Mouse (Mus musculus) MEL (cell line): ENCODE measurements at regions not wholly inside any gene's neighbourhood (a gene's known extent, or its start where the extent isn't known, plus 50 kb on each side); places are given as distances from the start of the nearest gene placed in this dataset.

Experiments
- DNase-seq: peaks from one replicate; pipeline ENCODE4 v3.0.0; 2011; ENCODE audit warnings: low read depth, low spot score
- H3K27ac ChIP-seq: 2 replicates; pipeline ENCODE4 v1.5.1; 2012; ENCODE audit warnings: low read depth, mild to moderate bottlenecking, control low read depth, low read length, moderate library complexity; ENCODE audit not compliant: control insufficient read depth
- H3K27me3 ChIP-seq, 2 experiments: fragments of 150-350 bp in 1 of 2; sonication (generic) in 1 of 2; 2 replicates each; pipeline ENCODE4 v1.6.1; 2012; ENCODE audit warnings: low read length in 2 of 2, mild to moderate bottlenecking in 2 of 2, improper control_type of control experiment in 1 of 2, moderate library complexity in 1 of 2; ENCODE audit not compliant: insufficient read depth in 2 of 2, control insufficient read depth in 1 of 2
- H3K36me3 ChIP-seq, 2 experiments: 2 replicates each; pipeline ENCODE4 v1.6.1; 2012 to 2014; ENCODE audit warnings: low read length in 2 of 2, improper control_type of control experiment in 1 of 2, inconsistent platforms in 1 of 2, mild to moderate bottlenecking in 1 of 2; ENCODE audit not compliant: insufficient read depth in 2 of 2, control insufficient read depth in 1 of 2
- H3K4me1 ChIP-seq, 2 experiments: fragments of 150-350 bp in 1 of 2; sonication (generic) in 1 of 2; 2 replicates each; pipeline ENCODE4 v1.6.1; 2012; ENCODE audit warnings: low read length in 2 of 2, improper control_type of control experiment in 1 of 2, mild to moderate bottlenecking in 1 of 2; ENCODE audit not compliant: insufficient read depth in 2 of 2, control insufficient read depth in 1 of 2
- H3K4me3 ChIP-seq, 2 experiments: fragments of 150-350 bp in 1 of 2; sonication (generic) in 1 of 2; 2 replicates each; pipeline ENCODE4 v1.5.1; 2012; ENCODE audit warnings: low read depth in 2 of 2, low read length in 2 of 2, mild to moderate bottlenecking in 2 of 2, moderate library complexity in 2 of 2, control low read depth in 1 of 2, improper control_type of control experiment in 1 of 2; ENCODE audit not compliant: control insufficient read depth in 1 of 2, insufficient read depth in 1 of 2
- H3K79me2 ChIP-seq: 2 replicates; pipeline ENCODE4 v1.6.1; 2012; ENCODE audit warnings: mild to moderate bottlenecking, low read length, moderate library complexity; ENCODE audit not compliant: control insufficient read depth, poor library complexity, insufficient read depth
- H3K9ac ChIP-seq: 2 replicates; pipeline ENCODE4 v1.6.1; 2012; ENCODE audit warnings: low read depth, mild to moderate bottlenecking, control low read depth, low read length, moderate library complexity; ENCODE audit not compliant: control insufficient read depth, poor library complexity, severe bottlenecking
- H3K9me3 ChIP-seq: fragments of 150-350 bp; sonication (generic); replicated peaks from 2 replicates; pipeline ENCODE4 v1.6.1; 2012; ENCODE audit warnings: mild to moderate bottlenecking, low read length, improper control_type of control experiment, moderate library complexity; ENCODE audit not compliant: insufficient read depth
- BHLHE40 ChIP-seq: IDR thresholded peaks from 2 replicates; pipeline ENCODE4 v1.6.1; 2012; ENCODE audit warnings: low read depth, mild to moderate bottlenecking, inconsistent platforms, low read length, improper control_type of control experiment, borderline replicate concordance
- CHD1 ChIP-seq: IDR thresholded peaks from 2 replicates; pipeline ENCODE4 v1.6.1; 2012; ENCODE audit warnings: low read depth, mild to moderate bottlenecking, inconsistent platforms, low read length, improper control_type of control experiment
- E2F4 ChIP-seq: IDR thresholded peaks from 2 replicates; pipeline ENCODE4 v1.6.1; 2011; ENCODE audit warnings: low read depth, low read length, improper control_type of control experiment, borderline replicate concordance
- ELF1 ChIP-seq: IDR thresholded peaks from 2 replicates; pipeline ENCODE4 v1.6.1; 2014; ENCODE audit warnings: low read depth, mild to moderate bottlenecking, inconsistent platforms, low read length, improper control_type of control experiment, moderate library complexity
- EP300 ChIP-seq, 2 experiments: IDR thresholded peaks; 2 replicates each; pipeline ENCODE4 v1.6.1; 2011; ENCODE audit warnings: improper control_type of control experiment in 2 of 2, low read length in 2 of 2, low read depth in 1 of 2, mild to moderate bottlenecking in 1 of 2
- ETS1 ChIP-seq: IDR thresholded peaks from 2 replicates; pipeline ENCODE4 v1.6.1; 2012; ENCODE audit warnings: low read depth, mild to moderate bottlenecking, inconsistent platforms, low read length, improper control_type of control experiment, moderate library complexity
- GABPA ChIP-seq: IDR thresholded peaks from 2 replicates; pipeline ENCODE4 v1.6.1; 2012; ENCODE audit warnings: low read depth, mild to moderate bottlenecking, inconsistent platforms, low read length, improper control_type of control experiment, moderate library complexity
- HCFC1 ChIP-seq: IDR thresholded peaks from 2 replicates; pipeline ENCODE4 v1.6.1; 2012; ENCODE audit warnings: low read depth, mild to moderate bottlenecking, inconsistent platforms, low read length, improper control_type of control experiment, moderate library complexity
- JUND ChIP-seq: IDR thresholded peaks from 2 replicates; pipeline ENCODE4 v1.6.1; 2011; ENCODE audit warnings: low read depth, mild to moderate bottlenecking, improper control_type of control experiment, low read length
- MAX ChIP-seq: IDR thresholded peaks from 2 replicates; pipeline ENCODE4 v1.6.1; 2011; ENCODE audit warnings: low read length, improper control_type of control experiment
- MXI1 ChIP-seq: IDR thresholded peaks from 2 replicates; pipeline ENCODE4 v1.6.1; 2011; ENCODE audit warnings: mild to moderate bottlenecking, low read depth, low read length, improper control_type of control experiment
- MYB ChIP-seq: IDR thresholded peaks from 2 replicates; pipeline ENCODE4 v1.6.1; 2011; ENCODE audit warnings: mild to moderate bottlenecking, low read depth, low read length, improper control_type of control experiment
- POLR2A ChIP-seq, 2 experiments: IDR thresholded peaks; 2 replicates each; pipeline ENCODE4 v1.6.1; 2011 to 2012; ENCODE audit warnings: low read length in 2 of 2, mild to moderate bottlenecking in 2 of 2, control low read depth in 1 of 2, improper control_type of control experiment in 1 of 2, low read depth in 1 of 2, moderate library complexity in 1 of 2; ENCODE audit not compliant: control insufficient read depth in 1 of 2, insufficient read depth in 1 of 2, poor library complexity in 1 of 2
- POLR2AphosphoS5 ChIP-seq: IDR thresholded peaks from 2 replicates; pipeline ENCODE4 v1.6.1; 2012; ENCODE audit warnings: low read depth, borderline replicate concordance, mild to moderate bottlenecking, inconsistent platforms, low read length, moderate library complexity, mixed read lengths
- RCOR1 ChIP-seq: IDR thresholded peaks from 2 replicates; pipeline ENCODE4 v1.6.1; 2012; ENCODE audit warnings: low read depth, mild to moderate bottlenecking, inconsistent platforms, low read length, improper control_type of control experiment
- SIN3A ChIP-seq: IDR thresholded peaks from 2 replicates; pipeline ENCODE4 v1.6.1; 2012; ENCODE audit warnings: low read length, improper control_type of control experiment, inconsistent platforms
- TAL1 ChIP-seq: IDR thresholded peaks from 2 replicates; pipeline ENCODE4 v1.6.1; 2012; ENCODE audit warnings: mild to moderate bottlenecking, inconsistent platforms, low read length, moderate library complexity, mixed read lengths
- TBP ChIP-seq: IDR thresholded peaks from 2 replicates; pipeline ENCODE4 v1.8.0; 2011; ENCODE audit warnings: low read depth, low read length, improper control_type of control experiment
- USF1 ChIP-seq: IDR thresholded peaks from 2 replicates; pipeline ENCODE4 v1.6.1; 2014; ENCODE audit warnings: low read depth, mild to moderate bottlenecking, inconsistent platforms, low read length, improper control_type of control experiment, moderate library complexity
- USF2 ChIP-seq, 2 experiments: IDR thresholded peaks; 2 replicates each; pipeline ENCODE4 v1.6.1; 2011 to 2012; ENCODE audit warnings: improper control_type of control experiment in 2 of 2, low read length in 2 of 2, borderline replicate concordance in 1 of 2, inconsistent platforms in 1 of 2, low read depth in 1 of 2, mild to moderate bottlenecking in 1 of 2; ENCODE audit not compliant: insufficient read depth in 1 of 2

DNA sequence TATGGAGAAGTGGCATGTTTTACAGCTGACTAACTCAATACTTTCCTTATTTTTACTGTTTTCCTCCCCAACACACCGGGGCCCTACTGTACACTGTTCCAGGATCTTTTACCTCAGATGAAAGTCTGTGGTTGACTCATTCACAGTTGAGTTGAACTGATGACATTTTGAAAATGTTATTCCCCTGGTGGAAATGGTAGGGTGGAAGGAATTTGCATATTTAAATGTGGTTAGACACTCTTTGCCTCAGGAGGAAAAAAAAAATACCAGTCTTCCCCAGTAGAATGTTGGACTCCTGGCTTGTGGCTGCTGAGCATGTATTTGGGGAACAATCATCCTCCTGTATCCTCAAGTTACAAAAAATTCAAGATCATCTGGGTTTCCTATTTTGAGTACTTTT, 159.7 kb upstream of the Vwde start:
- H3K27me3 ChIP-seq: no peaks in the 10 kb centered on the region
- no peak overlapping the region for H3K9ac ChIP-seq
- no peaks in the 10 kb centered on the region for H3K36me3 ChIP-seq
- no peaks in the 10 kb centered on the region for H3K4me1 ChIP-seq
- no peaks in the 10 kb centered on the region for H3K79me2 ChIP-seq
- TF ChIP-seq MAX (no peak), SIN3A (no peak), GABPA (no peak), ETS1 (no peak)
- no peak overlapping the region for H3K27ac ChIP-seq
- DNase-seq: no peak
- H3K4me3 ChIP-seq: no peak overlapping the region
- H3K9me3 ChIP-seq: no peaks in the 10 kb centered on the region

DNA sequence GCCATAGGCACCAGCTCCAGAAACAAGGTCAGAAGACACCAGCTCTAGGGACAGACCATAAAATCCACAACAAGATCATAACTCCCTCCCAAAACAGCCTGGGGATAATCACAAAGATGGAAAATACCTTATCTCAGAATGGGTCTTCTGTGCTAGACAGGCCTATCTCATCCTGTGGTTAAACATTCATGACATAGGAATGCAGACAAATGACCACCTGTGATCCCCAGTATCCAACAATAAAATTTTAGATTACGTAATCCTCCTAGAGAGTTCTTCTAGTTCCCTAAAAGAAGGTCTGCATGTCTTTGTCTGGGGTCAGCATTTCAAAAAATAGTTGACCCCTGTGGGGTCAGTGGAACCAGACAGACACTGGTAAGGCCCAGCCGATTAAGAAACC, 158.4 kb upstream of the Vwde start:
- H3K27ac ChIP-seq: no peak overlapping the region
- no peaks in the 10 kb centered on the region for H3K27me3 ChIP-seq
- H3K4me3 ChIP-seq: no peak overlapping the region
- H3K36me3 ChIP-seq: no peaks in the 10 kb centered on the region
- no peaks in the 10 kb centered on the region for H3K4me1 ChIP-seq
- H3K9me3 ChIP-seq: no peaks in the 10 kb centered on the region
- no peaks in the 10 kb centered on the region for H3K79me2 ChIP-seq
- DNase-seq: no peak
- H3K9ac ChIP-seq: no peak overlapping the region
- TF ChIP-seq MAX (no peak), ELF1 (no peak), CHD1 (no peak), POLR2AphosphoS5 (no peak), RCOR1 (no peak), TBP (no peak), USF2 (IDR thresholded peaks at IDR 0.05; ENCODE audit: borderline replicate concordance in 1 of 2, insufficient read depth in 1 of 2, low read depth in 1 of 2, low read length in 2 of 2) (no peak)

DNA sequence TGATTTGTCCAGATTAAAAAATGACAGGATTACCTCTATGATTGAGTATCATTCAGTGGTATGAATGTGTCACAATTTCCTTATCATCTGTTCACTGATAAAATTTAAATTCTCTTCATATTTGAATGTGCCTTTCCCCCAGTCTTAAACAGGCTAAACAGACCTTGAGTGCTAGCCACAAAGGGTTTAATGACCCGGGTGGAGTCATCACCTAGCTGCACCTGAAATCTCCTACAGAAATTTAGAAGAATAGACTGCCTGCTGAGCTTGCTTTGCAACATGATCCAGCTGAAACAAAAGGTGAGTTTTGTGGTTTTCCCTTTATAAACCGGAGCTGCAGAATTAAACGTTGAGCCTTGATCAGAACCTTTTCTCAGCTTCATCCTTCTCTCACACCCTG, 156.1 kb upstream of the Vwde start:
- no peak overlapping the region for H3K27ac ChIP-seq
- H3K9me3 ChIP-seq: no peaks in the 10 kb centered on the region
- no peaks in the 10 kb centered on the region for H3K79me2 ChIP-seq
- no peak overlapping the region for H3K4me3 ChIP-seq
- no peak for DNase-seq
- no peaks in the 10 kb centered on the region for H3K4me1 ChIP-seq
- H3K27me3 ChIP-seq: no peaks in the 10 kb centered on the region
- no peaks in the 10 kb centered on the region for H3K36me3 ChIP-seq
- no peak overlapping the region for H3K9ac ChIP-seq
- TF ChIP-seq EP300 (IDR thresholded peaks at IDR 0.05; ENCODE audit: low read depth in 1 of 2, low read length in 2 of 2): no peak
- TF ChIP-seq E2F4: no peak
- no peak for TF ChIP-seq GABPA
- TF ChIP-seq ETS1: no peak
- no peak for TF ChIP-seq JUND
- no peak for TF ChIP-seq CHD1
- TF ChIP-seq MYB: no peak
- TF ChIP-seq MXI1: no peak
- no peak for TF ChIP-seq BHLHE40
- no peak for TF ChIP-seq HCFC1
- TF ChIP-seq USF1: no peak
- TF ChIP-seq TAL1: no peak
- no peak for TF ChIP-seq POLR2A (IDR thresholded peaks at IDR 0.05; ENCODE audit: control insufficient read depth in 1 of 2, insufficient read depth in 1 of 2, low read depth in 1 of 2, low read length in 2 of 2, poor library complexity in 1 of 2)
